Mouse (Mus musculus) liver, embryonic 16.5 days (tissue): ENCODE measurements around the gene Abtb2. TPM values are rescaled to one million over a fixed set of nuclear protein-coding genes. Genes with fewer than 3 reads are reported as not detected.

ENCODE experiments used
- ATAC-seq: fragments of 200-750 bp; cut with Nextera tagmentation; 2 replicates; pipeline ENCODE4 v1.8.0; 2017; ENCODE audit warnings: low read depth, mild to moderate bottlenecking, moderate number of reproducible peaks, moderate library complexity
- H3K27ac ChIP-seq: fragments of 300-500 bp; sonication (generic); 2 replicates; pipeline ENCODE4 v1.5.1; 2014; ENCODE audit warnings: mild to moderate bottlenecking, low read length
- H3K27me3 ChIP-seq: fragments of 300-500 bp; sonication (generic); 2 replicates; pipeline ENCODE4 v1.6.1; 2014; ENCODE audit warnings: low read depth, low read length, mixed read lengths; ENCODE audit not compliant: control insufficient read depth, insufficient read depth
- H3K36me3 ChIP-seq: fragments of 300-500 bp; sonication (generic); 2 replicates; pipeline ENCODE4 v1.6.1; 2014; ENCODE audit warnings: mild to moderate bottlenecking; ENCODE audit not compliant: control insufficient read depth, insufficient read depth
- H3K4me1 ChIP-seq: fragments of 300-500 bp; sonication (generic); 2 replicates; pipeline ENCODE4 v1.6.1; 2014; ENCODE audit warnings: low read depth, low read length, mixed read lengths; ENCODE audit not compliant: control insufficient read depth
- H3K4me2 ChIP-seq: fragments of 300-500 bp; sonication (generic); 2 replicates; pipeline ENCODE4 v1.6.1; 2014; ENCODE audit warnings: low read depth, low read length, mixed read lengths
- H3K4me3 ChIP-seq: fragments of 300-500 bp; sonication (generic); 2 replicates; pipeline ENCODE4 v1.5.1; 2014; ENCODE audit warnings: low read depth, mild to moderate bottlenecking, low read length
- H3K9ac ChIP-seq: fragments of 300-500 bp; sonication (generic); 2 replicates; pipeline ENCODE4 v1.6.1; 2014; ENCODE audit warnings: low read depth, low read length
- H3K9me3 ChIP-seq: fragments of 300-500 bp; sonication (generic); replicated peaks from 2 replicates; pipeline ENCODE4 v1.6.1; 2016; ENCODE audit warnings: low read length; ENCODE audit not compliant: control insufficient read depth
- WGBS: fragments of 180-500 bp; shearing (Covaris S2); extraction: QIAGEN DNeasy Blood & Tissue Kit; methylation state at CpG from one replicate; pipeline ENCODE4 v1.1.7; 2014; ENCODE audit not compliant: insufficient replicate concordance; 5-methylcytosine and 5-hydroxymethylcytosine counted together
- polyA plus RNA-seq: library from polyadenylated mRNA; unstranded; fragments of >200 nt; fragmentation: Nextera tagmentation; extraction: Ambion mirVana; gene quantifications from 2 replicates; pipeline ENCODE4 v1.2.1, GENCODE M21; 2015

Abtb2 gene
- polyA plus RNA-seq, 1 experiment from 2014 or later = 3.3 TPM

GRCm38 (mm10) chr2:103578663-103579213 lies 12.6 kb downstream of the Abtb2 start:
- no peak overlapping the region for H3K4me3 ChIP-seq
- H3K9me3 ChIP-seq = no peaks in the 10 kb centered on the region
- no peak overlapping the region; the same call in 1 of the 2 replicates for H3K4me2 ChIP-seq
- no peak overlapping the region for H3K9ac ChIP-seq
- no peaks in the 10 kb centered on the region for H3K27me3 ChIP-seq
- WGBS = 63% methylated on average over 10 of the region's 10 CpGs
- ATAC-seq = peak; percentile 59
- no peaks in the 10 kb centered on the region for H3K36me3 ChIP-seq
- H3K27ac ChIP-seq = peak overlapping the region; percentile 60; the same call in 1 of the 2 replicates
- H3K4me1 ChIP-seq = peaks cover 27% of the 10 kb centered on the region

GRCm38 (mm10) chr2:103580756-103581155 lies 14.6 kb downstream of the Abtb2 start:
- Histone ChIP-seq H3K9me3 (no peaks in the 10 kb centered on the region), H3K4me3 (no peak overlapping the region), H3K9ac (no peak overlapping the region), H3K27me3 (no peaks in the 10 kb centered on the region), H3K4me1 (peaks cover 47% of the 10 kb centered on the region), H3K4me2 (no peak overlapping the region), H3K36me3 (no peaks in the 10 kb centered on the region), H3K27ac (no peak overlapping the region)
- no peak for ATAC-seq
- 67% methylated on average over 8 of the region's 8 CpGs for WGBS

- no peak overlapping the region for H3K27ac ChIP-seq
- no peaks in the 10 kb centered on the region for H3K27me3 ChIP-seq
- H3K36me3 ChIP-seq = no peaks in the 10 kb centered on the region
- H3K9ac ChIP-seq = no peak overlapping the region
- 64% methylated on average over 7 of the region's 7 CpGs for WGBS
- ATAC-seq = no peak
- H3K4me2 ChIP-seq = no peak overlapping the region
- H3K4me3 ChIP-seq = no peak overlapping the region
- H3K9me3 ChIP-seq = no peaks in the 10 kb centered on the region
- peaks cover 47% of the 10 kb centered on the region for H3K4me1 ChIP-seq
Observed at GRCm38 (mm10) chr2:103581369-103581897, 15.3 kb downstream of the Abtb2 start.

GRCm38 (mm10) chr2:103583316-103583715 lies 17.2 kb downstream of the Abtb2 start:
- no peak for ATAC-seq
- H3K4me3 ChIP-seq = no peak overlapping the region
- no peaks in the 10 kb centered on the region for H3K27me3 ChIP-seq
- H3K9ac ChIP-seq = no peak overlapping the region
- no peaks in the 10 kb centered on the region for H3K9me3 ChIP-seq
- no peaks in the 10 kb centered on the region for H3K36me3 ChIP-seq
- 0 out of 2 replicates have a peak overlapping the region, but pooled peaks have one; percentile 43 for H3K27ac ChIP-seq
- H3K4me2 ChIP-seq = no peak overlapping the region
- 17% methylated on average over 3 of the region's 3 CpGs for WGBS
- H3K4me1 ChIP-seq = peaks cover 47% of the 10 kb centered on the region

GRCm38 (mm10) chr2:103584093-103584492 lies 18.0 kb downstream of the Abtb2 start:
- ATAC-seq = peak; percentile 97
- H3K36me3 ChIP-seq = no peaks in the 10 kb centered on the region
- no peaks in the 10 kb centered on the region for H3K9me3 ChIP-seq
- H3K4me1 ChIP-seq = peaks cover 43% of the 10 kb centered on the region
- H3K9ac ChIP-seq = no peak overlapping the region
- H3K4me3 ChIP-seq = no peak overlapping the region
- peak overlapping the region; percentile 80 for H3K27ac ChIP-seq
- no peaks in the 10 kb centered on the region for H3K27me3 ChIP-seq
- peak overlapping the region; percentile 25 for H3K4me2 ChIP-seq

- Histone ChIP-seq H3K4me2 (no peak overlapping the region), H3K4me1 (peaks cover 44% of the 10 kb centered on the region), H3K9me3 (no peaks in the 10 kb centered on the region), H3K27me3 (no peaks in the 10 kb centered on the region), H3K4me3 (no peak overlapping the region), H3K27ac (no peak overlapping the region), H3K36me3 (no peaks in the 10 kb centered on the region), H3K9ac (no peak overlapping the region)
- 70% methylated on average over 3 of the region's 3 CpGs for WGBS
- ATAC-seq = no peak
Observed at GRCm38 (mm10) chr2:103586423-103586822, 20.3 kb downstream of the Abtb2 start.

- ATAC-seq = no peak
- H3K27me3 ChIP-seq = no peaks in the 10 kb centered on the region
- WGBS = 68% methylated on average over 5 of the region's 5 CpGs
- no peaks in the 10 kb centered on the region for H3K36me3 ChIP-seq
- H3K27ac ChIP-seq = no peak overlapping the region
- H3K9ac ChIP-seq = no peak overlapping the region
- no peak overlapping the region for H3K4me3 ChIP-seq
- peaks cover 23% of the 10 kb centered on the region for H3K4me1 ChIP-seq
- no peaks in the 10 kb centered on the region for H3K9me3 ChIP-seq
- no peak overlapping the region for H3K4me2 ChIP-seq
Observed at GRCm38 (mm10) chr2:103588776-103589175, 22.7 kb downstream of the Abtb2 start.

GRCm38 (mm10) chr2:103589400-103589799 lies 23.3 kb downstream of the Abtb2 start:
- Histone ChIP-seq H3K9me3 (no peaks in the 10 kb centered on the region), H3K4me1 (peaks cover 17% of the 10 kb centered on the region)
- WGBS = 63% methylated on average over 4 of the region's 4 CpGs

GRCm38 (mm10) chr2:103590645-103591044 lies 24.5 kb downstream of the Abtb2 start:
- Histone ChIP-seq H3K4me1 (peaks cover 4% of the 10 kb centered on the region; the same call in 1 of the 2 replicates), H3K4me3 (no peak overlapping the region), H3K9me3 (no peaks in the 10 kb centered on the region), H3K27me3 (no peaks in the 10 kb centered on the region), H3K27ac (no peak overlapping the region), H3K9ac (no peak overlapping the region), H3K4me2 (no peak overlapping the region), H3K36me3 (no peaks in the 10 kb centered on the region)
- WGBS = 60% methylated on average over 7 of the region's 7 CpGs
- no peak for ATAC-seq

More at GRCm38 (mm10) chr2:103589400-103589799, 23.3 kb downstream of the Abtb2 start:
- Histone ChIP-seq H3K9ac (no peak overlapping the region), H3K36me3 (no peaks in the 10 kb centered on the region), H3K4me3 (no peak overlapping the region), H3K27ac (no peak overlapping the region), H3K4me2 (no peak overlapping the region), H3K27me3 (no peaks in the 10 kb centered on the region)
- no peak for ATAC-seq
